Mouse (Mus musculus): ENCODE measurements around the gene Src. TPM values are rescaled to one million over a fixed set of nuclear protein-coding genes. Genes with fewer than 3 reads are reported as not detected.
"Not testable (repeated sequence)": the region's sequence is repeated elsewhere in the genome, so short reads cannot be mapped to it uniquely, and the experiment has no call there.

Gene Src
- 5.6 and 9.6 TPM in 2 replicates for polyA plus RNA-seq (2015; fragmentation: Nextera tagmentation; extraction: Ambion mirVana)

GRCm38 (mm10) chr2:157418206-157418605, at the start of gene Src:
Gene Src (plus strand): TSS chr2:157418444.
- ATAC-seq (replicated peaks; ENCODE audit: insufficient number of reproducible peaks, insufficient read depth, low FRiP score, low read depth) = no peak
- Histone ChIP-seq H3K4me3 (no peak within 1 kb of the TSS), H3K9me3 (replicated peaks) (no peaks in the 10 kb centered on the region), H3K4me2 (no peak within 1 kb of the TSS), H3K27ac (no peak within 1 kb of the TSS), H3K9ac (no peak within 1 kb of the TSS), H3K27me3 (no peaks in the 10 kb centered on the region), H3K36me3 (no peaks in the 10 kb centered on the region), H3K4me1 (replicated peaks) (peaks cover 17% of the 10 kb centered on the region)
- 39% methylated on average over 13 of the region's 13 CpGs for WGBS

DNA sequence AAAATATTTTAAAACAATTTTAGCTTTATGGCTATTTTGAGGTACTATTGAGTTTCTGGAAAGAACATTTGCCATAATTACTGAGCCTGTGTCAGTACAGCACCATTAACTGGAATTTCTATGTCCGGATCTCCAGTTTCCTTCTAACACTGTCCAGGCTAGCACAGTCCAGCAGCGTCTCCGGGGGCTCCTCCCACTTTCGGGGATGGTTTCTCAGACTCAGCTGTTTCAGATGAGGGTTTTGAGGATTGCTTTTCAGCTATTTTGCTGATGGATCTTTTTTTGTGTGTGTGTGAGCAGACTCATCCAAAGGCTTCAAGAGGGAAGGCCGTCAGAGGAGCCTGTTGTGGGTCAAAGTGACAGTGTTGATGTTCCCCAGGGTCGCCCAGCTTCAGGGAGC, 46.5 kb upstream of the Src start:
- no peak overlapping the region for H3K4me3 ChIP-seq
- no peaks in the 10 kb centered on the region for H3K27me3 ChIP-seq
- H3K9ac ChIP-seq = no peak overlapping the region
- no peak overlapping the region for H3K27ac ChIP-seq
- no peak for ATAC-seq (replicated peaks; ENCODE audit: insufficient number of reproducible peaks, insufficient read depth, low FRiP score, low read depth)
- H3K9me3 ChIP-seq (replicated peaks) = no peaks in the 10 kb centered on the region
- H3K36me3 ChIP-seq = no peaks in the 10 kb centered on the region
- WGBS = 48% methylated on average over 6 of the region's 6 CpGs
- no peak overlapping the region for H3K4me2 ChIP-seq
- H3K4me1 ChIP-seq (replicated peaks) = peaks cover 52% of the 10 kb centered on the region

- Histone ChIP-seq H3K27ac (no peak overlapping the region), H3K36me3 (no peaks in the 10 kb centered on the region), H3K4me3 (no peak overlapping the region), H3K9me3 (replicated peaks) (no peaks in the 10 kb centered on the region), H3K4me1 (replicated peaks) (peaks cover 49% of the 10 kb centered on the region), H3K27me3 (no peaks in the 10 kb centered on the region), H3K9ac (no peak overlapping the region), H3K4me2 (no peak overlapping the region)
- WGBS = 60% methylated on average over 3 of the region's 3 CpGs
- ATAC-seq (replicated peaks; ENCODE audit: insufficient number of reproducible peaks, insufficient read depth, low FRiP score, low read depth) = no peak
These were observed 44.6 kb upstream of the Src start for GRCm38 (mm10) chr2:157373681-157374080.

DNA sequence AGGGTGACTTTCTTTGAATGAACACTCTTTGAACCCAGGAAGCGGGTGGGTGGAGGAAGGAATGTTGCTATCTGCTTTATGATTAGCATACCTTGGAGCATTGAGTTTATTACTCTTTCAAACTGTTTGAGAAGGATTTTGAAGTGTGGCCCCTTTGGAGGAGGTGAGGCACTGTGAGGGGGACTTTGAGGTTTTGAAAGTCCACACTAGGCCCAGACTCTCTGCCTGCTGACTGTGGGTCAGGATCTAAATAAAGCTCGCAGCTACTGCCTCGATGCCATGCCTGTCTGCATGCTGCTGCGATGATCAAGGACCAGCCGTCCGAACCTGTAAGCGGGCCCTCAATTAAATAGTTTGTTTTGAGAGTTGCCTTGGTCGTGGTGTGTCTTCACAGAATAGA, 43.2 kb upstream of the Src start:
- H3K4me2 ChIP-seq = no peak overlapping the region
- H3K27ac ChIP-seq = no peak overlapping the region
- H3K9ac ChIP-seq = no peak overlapping the region; the same call in 1 of the 2 replicates
- H3K9me3 ChIP-seq (replicated peaks) = no peaks in the 10 kb centered on the region
- WGBS = 37% methylated on average over 8 of the region's 8 CpGs
- peaks cover 7% of the 10 kb centered on the region; the same call in 1 of the 2 replicates for H3K36me3 ChIP-seq
- H3K4me1 ChIP-seq (replicated peaks) = peaks cover 46% of the 10 kb centered on the region
- no peaks in the 10 kb centered on the region for H3K27me3 ChIP-seq
- H3K4me3 ChIP-seq = no peak overlapping the region
- ATAC-seq (replicated peaks; ENCODE audit: insufficient number of reproducible peaks, insufficient read depth, low FRiP score, low read depth) = no peak

DNA sequence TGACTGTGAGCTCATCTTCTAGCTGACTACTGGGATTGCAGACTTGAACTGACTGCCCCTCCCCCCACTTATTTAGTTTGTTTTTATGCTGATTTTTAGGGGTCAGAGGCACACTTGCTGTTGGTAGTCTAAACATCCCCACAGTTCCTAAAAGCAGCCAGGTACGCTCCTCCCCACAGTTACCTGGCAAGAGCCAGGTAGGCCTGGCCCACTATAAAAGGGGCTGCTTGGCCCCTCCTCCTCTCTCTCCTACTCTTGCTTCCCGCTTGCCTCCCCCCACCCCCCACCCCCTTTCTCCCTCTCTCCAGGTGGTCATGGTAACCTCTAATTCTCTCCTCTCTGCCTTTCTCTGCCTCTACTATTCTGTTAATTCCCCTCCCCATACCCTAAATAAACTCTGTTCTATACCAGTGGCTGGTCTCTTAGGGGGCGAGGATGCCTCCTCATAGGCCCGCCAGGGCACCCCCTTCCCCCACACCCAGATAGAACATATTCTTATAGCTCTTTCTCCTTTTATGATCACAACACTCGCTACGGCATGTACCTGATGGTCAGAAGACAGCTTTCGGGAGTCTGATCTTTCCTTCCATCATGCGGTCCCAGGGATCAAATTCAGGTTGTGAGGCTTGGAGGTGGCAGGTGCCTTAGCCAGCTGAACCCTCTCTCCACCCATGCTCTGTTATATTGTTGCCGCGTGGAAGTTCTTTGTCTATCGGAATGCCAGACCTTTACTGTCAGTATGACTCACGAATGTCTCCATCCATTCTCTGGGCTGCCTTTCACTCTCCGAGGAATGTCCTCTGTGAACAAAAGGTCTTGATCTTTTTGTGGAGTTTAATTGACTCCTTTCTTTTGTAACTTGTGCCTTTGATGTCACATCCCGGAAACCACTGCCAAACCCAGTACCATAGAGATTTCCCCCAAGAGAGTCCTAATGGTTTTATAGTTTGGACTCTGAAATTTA, 42.2 kb upstream of the Src start:
- Histone ChIP-seq H3K4me3 (no peak overlapping the region), H3K27ac (no peak overlapping the region), H3K4me2 (no peak overlapping the region), H3K9ac (no peak overlapping the region), H3K36me3 (peaks cover 10% of the 10 kb centered on the region; the same call in 1 of the 2 replicates), H3K4me1 (replicated peaks) (peaks cover 46% of the 10 kb centered on the region), H3K27me3 (no peaks in the 10 kb centered on the region), H3K9me3 (replicated peaks) (no peaks in the 10 kb centered on the region)
- WGBS = 53% methylated on average over 14 of the region's 14 CpGs
- no peak for ATAC-seq (replicated peaks; ENCODE audit: insufficient number of reproducible peaks, insufficient read depth, low FRiP score, low read depth)

GRCm38 (mm10) chr2:157376995-157377394, 41.2 kb upstream of the Src start:
- H3K4me1 ChIP-seq (replicated peaks) = peaks cover 42% of the 10 kb centered on the region
- no peak for ATAC-seq (replicated peaks; ENCODE audit: insufficient number of reproducible peaks, insufficient read depth, low FRiP score, low read depth)

GRCm38 (mm10) chr2:157384836-157385235, 33.4 kb upstream of the Src start:
- H3K27ac ChIP-seq = no peak overlapping the region
- H3K27me3 ChIP-seq = no peaks in the 10 kb centered on the region
- no peak overlapping the region for H3K4me3 ChIP-seq
- no peak overlapping the region for H3K4me2 ChIP-seq
- H3K4me1 ChIP-seq (replicated peaks) = 0 out of 2 replicates have a peak, but pooled peaks cover 3% of the 10 kb centered on the region
- no peak for ATAC-seq (replicated peaks; ENCODE audit: insufficient number of reproducible peaks, insufficient read depth, low FRiP score, low read depth)
- H3K9ac ChIP-seq = no peak overlapping the region
- no peaks in the 10 kb centered on the region for H3K9me3 ChIP-seq (replicated peaks)
- H3K36me3 ChIP-seq = 0 out of 2 replicates have a peak, but pooled peaks cover 5% of the 10 kb centered on the region
- 81% methylated on average over 4 of the region's 4 CpGs for WGBS

More at GRCm38 (mm10) chr2:157376995-157377394, 41.2 kb upstream of the Src start:
- Histone ChIP-seq H3K36me3 (peaks cover 10% of the 10 kb centered on the region; the same call in 1 of the 2 replicates), H3K27ac (no peak overlapping the region), H3K9ac (no peak overlapping the region), H3K27me3 (no peaks in the 10 kb centered on the region), H3K9me3 (replicated peaks) (no peaks in the 10 kb centered on the region), H3K4me2 (no peak overlapping the region), H3K4me3 (no peak overlapping the region)
- 69% methylated on average over 3 of the region's 3 CpGs for WGBS

- 96% methylated on average over 14 of the region's 14 CpGs for WGBS
- ATAC-seq (replicated peaks; ENCODE audit: insufficient number of reproducible peaks, insufficient read depth, low FRiP score, low read depth); H3K9me3 ChIP-seq (replicated peaks); H3K4me3 ChIP-seq; H3K27ac ChIP-seq; H3K4me1 ChIP-seq (replicated peaks); H3K36me3 ChIP-seq; H3K4me2 ChIP-seq; H3K27me3 ChIP-seq; H3K9ac ChIP-seq: not testable (repeated sequence)
These were observed 29.2 kb upstream of the Src start for GRCm38 (mm10) chr2:157388901-157389590.

- H3K27me3 ChIP-seq = no peaks in the 10 kb centered on the region
- no peak overlapping the region for H3K9ac ChIP-seq
- H3K4me3 ChIP-seq = no peak overlapping the region
- H3K27ac ChIP-seq = no peak overlapping the region
- ATAC-seq (replicated peaks; ENCODE audit: insufficient number of reproducible peaks, insufficient read depth, low FRiP score, low read depth) = no peak
- H3K4me1 ChIP-seq (replicated peaks) = no peaks in the 10 kb centered on the region
- no peak overlapping the region for H3K4me2 ChIP-seq
- H3K9me3 ChIP-seq (replicated peaks) = no peaks in the 10 kb centered on the region
- WGBS = 78% methylated on average over 7 of the region's 7 CpGs
- no peaks in the 10 kb centered on the region for H3K36me3 ChIP-seq
These were observed 28.7 kb upstream of the Src start for GRCm38 (mm10) chr2:157389591-157389921.

GRCm38 (mm10) chr2:157392331-157392730, 25.9 kb upstream of the Src start:
- H3K9me3 ChIP-seq (replicated peaks) = no peaks in the 10 kb centered on the region
- no peak for ATAC-seq (replicated peaks; ENCODE audit: insufficient number of reproducible peaks, insufficient read depth, low FRiP score, low read depth)
- no peak overlapping the region for H3K4me2 ChIP-seq
- H3K27ac ChIP-seq = no peak overlapping the region
- no peak overlapping the region for H3K4me3 ChIP-seq
- H3K27me3 ChIP-seq = no peaks in the 10 kb centered on the region
- H3K36me3 ChIP-seq = peaks cover 8% of the 10 kb centered on the region
- 93% methylated on average over 2 of the region's 2 CpGs for WGBS
- H3K4me1 ChIP-seq (replicated peaks) = no peaks in the 10 kb centered on the region
- H3K9ac ChIP-seq = no peak overlapping the region

DNA sequence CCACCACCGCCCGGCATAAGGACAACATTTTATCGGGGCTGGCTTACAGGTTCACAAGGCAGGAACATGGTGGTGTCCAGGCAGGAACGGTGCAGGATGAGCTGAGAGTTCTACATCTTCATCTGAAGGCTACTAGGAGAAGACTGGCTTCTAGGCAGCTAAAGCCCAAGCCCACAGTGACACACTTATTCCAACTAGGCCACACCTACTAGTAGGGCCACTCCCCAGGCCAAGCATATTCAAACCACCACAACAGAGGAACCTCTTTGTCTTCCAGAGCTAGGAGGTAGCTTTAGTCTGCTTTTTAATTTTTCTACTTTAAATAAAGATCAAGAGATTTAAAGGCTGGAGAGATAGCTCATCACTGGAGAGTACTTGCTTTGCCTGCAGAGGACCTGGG, 24.7 kb upstream of the Src start:
- ATAC-seq (replicated peaks; ENCODE audit: insufficient number of reproducible peaks, insufficient read depth, low FRiP score, low read depth) = no peak
- H3K27me3 ChIP-seq = no peaks in the 10 kb centered on the region
- 96% methylated on average over 4 of the region's 4 CpGs for WGBS
- H3K36me3 ChIP-seq = peaks cover 17% of the 10 kb centered on the region
- H3K9me3 ChIP-seq (replicated peaks) = no peaks in the 10 kb centered on the region
- no peak overlapping the region for H3K27ac ChIP-seq
- H3K4me2 ChIP-seq = no peak overlapping the region
- H3K4me3 ChIP-seq = no peak overlapping the region
- H3K9ac ChIP-seq = no peak overlapping the region
- H3K4me1 ChIP-seq (replicated peaks) = no peaks in the 10 kb centered on the region

Measured in heart, embryonic 15.5 days (tissue).